Mouse (Mus musculus): Measurements from ENCODE around the gene Etnk2.

DNA sequence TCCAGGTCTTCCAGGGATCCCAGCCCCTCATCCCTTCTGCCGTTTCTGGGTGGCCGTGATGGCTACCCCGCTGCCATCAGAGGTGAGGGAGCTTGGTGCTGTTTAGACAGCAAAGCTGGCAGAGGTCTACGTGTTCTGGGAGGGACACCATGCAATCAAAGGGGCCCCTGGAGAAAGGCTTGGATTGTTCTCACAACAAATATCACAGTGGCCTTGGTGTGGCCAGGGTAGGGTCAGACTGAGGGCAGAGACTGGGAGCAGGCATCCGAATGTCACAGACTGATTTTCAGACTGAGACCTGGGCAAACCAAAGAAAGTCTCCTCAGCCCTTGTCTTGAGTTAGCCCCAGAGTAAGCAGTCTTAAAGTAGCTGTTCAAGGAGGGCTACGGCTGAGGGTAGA, 8.1 kb downstream of the Etnk2 start:
- no peak for TF ChIP-seq CTCF (IDR thresholded peaks at IDR 0.05; ENCODE audit: insufficient read depth, low read depth, low read length)
- no peak for TF ChIP-seq POLR2A (IDR thresholded peaks at IDR 0.05; ENCODE audit: insufficient read depth, low read depth, low read length)

All from olfactory bulb, adult 2 months (tissue).